Mouse (Mus musculus): ENCODE data around the gene Spock2. TPM values are rescaled to one million over a fixed set of nuclear protein-coding genes. Genes with fewer than 3 reads are reported as not detected.

Gene Spock2
- polyA plus RNA-seq, 1 experiment: 0.03 TPM

- TF ChIP-seq GATA1 (IDR thresholded peaks at IDR 0.05; ENCODE audit: low read length): no peak
- no peak for TF ChIP-seq TAL1 (IDR thresholded peaks at IDR 0.05; ENCODE audit: low read length)
- Histone ChIP-seq H3K9me3 (ENCODE audit: control insufficient read depth, low read length) (no peaks in the 10 kb centered on the region), H3K27me3 (ENCODE audit: control insufficient read depth) (no peaks in the 10 kb centered on the region), H3K36me3 (ENCODE audit: control insufficient read depth) (peaks cover 5% of the 10 kb centered on the region), H3K4me3 (replicated peaks) (no peak overlapping the region), H3K4me1 (ENCODE audit: control insufficient read depth) (peaks cover 77% of the 10 kb centered on the region)
Observed at GRCm38 (mm10) chr10:60080601-60080981, 25.4 kb upstream of the Spock2 start.

GRCm38 (mm10) chr10:60080982-60081825 lies 24.8 kb upstream of the Spock2 start:
- no peaks in the 10 kb centered on the region for H3K27me3 ChIP-seq (ENCODE audit: control insufficient read depth)
- H3K9me3 ChIP-seq (ENCODE audit: control insufficient read depth, low read length): no peaks in the 10 kb centered on the region
- H3K4me3 ChIP-seq (replicated peaks): no peak overlapping the region
- peaks cover 5% of the 10 kb centered on the region for H3K36me3 ChIP-seq (ENCODE audit: control insufficient read depth)
- TF ChIP-seq TAL1 (IDR thresholded peaks at IDR 0.05; ENCODE audit: low read length) (no peak), GATA1 (IDR thresholded peaks at IDR 0.05; ENCODE audit: low read length) (no peak)
- H3K4me1 ChIP-seq (ENCODE audit: control insufficient read depth): peaks cover 77% of the 10 kb centered on the region

DNA sequence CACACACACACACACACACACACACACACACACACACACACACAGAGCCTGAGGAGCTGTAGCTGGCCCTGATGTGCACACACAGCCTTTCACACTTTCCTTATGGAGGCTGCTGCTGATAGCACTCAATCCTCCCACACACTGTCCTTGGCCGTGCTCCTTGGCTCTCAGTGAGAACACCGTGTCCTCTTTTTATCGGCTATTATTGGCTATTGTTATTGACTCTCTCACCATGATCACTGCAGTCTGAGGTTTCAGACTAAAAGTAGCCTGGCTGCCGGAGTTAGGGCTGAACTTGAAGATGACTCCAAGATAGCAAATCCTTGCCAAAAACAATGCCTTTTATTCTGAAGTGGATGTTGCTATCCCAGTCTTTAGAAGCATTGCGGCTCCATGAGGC lies 24.1 kb upstream of the Spock2 start:
- Histone ChIP-seq H3K9me3 (ENCODE audit: control insufficient read depth, low read length) (no peaks in the 10 kb centered on the region), H3K36me3 (ENCODE audit: control insufficient read depth) (peaks cover 5% of the 10 kb centered on the region), H3K4me1 (ENCODE audit: control insufficient read depth) (peaks cover 71% of the 10 kb centered on the region), H3K4me3 (replicated peaks) (no peak overlapping the region), H3K27me3 (ENCODE audit: control insufficient read depth) (no peaks in the 10 kb centered on the region)
- TF ChIP-seq TAL1 (IDR thresholded peaks at IDR 0.05; ENCODE audit: low read length): no peak
- TF ChIP-seq GATA1 (IDR thresholded peaks at IDR 0.05; ENCODE audit: low read length): no peak

DNA sequence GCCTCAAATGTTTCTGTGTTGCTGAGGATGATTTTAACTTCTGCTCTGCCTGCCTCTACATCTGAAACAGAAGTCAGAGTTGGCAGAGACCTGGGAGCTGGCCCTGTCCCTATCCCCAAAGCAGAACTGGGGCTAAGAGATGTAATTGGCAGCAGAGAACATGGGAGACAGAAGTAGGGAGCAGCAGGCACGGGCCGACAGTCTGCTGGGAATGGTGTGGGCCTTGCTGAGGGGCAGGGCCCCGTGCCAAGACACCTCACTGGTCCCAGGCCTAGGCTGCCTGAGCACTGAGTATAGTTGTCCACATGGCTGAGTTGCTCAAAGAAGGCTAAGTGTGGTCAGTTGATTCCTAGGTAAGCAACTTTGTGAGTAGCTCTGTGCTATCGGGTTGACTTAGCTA lies 22.0 kb upstream of the Spock2 start:
- H3K36me3 ChIP-seq (ENCODE audit: control insufficient read depth): peaks cover 2% of the 10 kb centered on the region
- H3K9me3 ChIP-seq (ENCODE audit: control insufficient read depth, low read length): no peaks in the 10 kb centered on the region
- no peak for TF ChIP-seq GATA1 (IDR thresholded peaks at IDR 0.05; ENCODE audit: low read length)
- TF ChIP-seq TAL1 (IDR thresholded peaks at IDR 0.05; ENCODE audit: low read length): no peak

DNA sequence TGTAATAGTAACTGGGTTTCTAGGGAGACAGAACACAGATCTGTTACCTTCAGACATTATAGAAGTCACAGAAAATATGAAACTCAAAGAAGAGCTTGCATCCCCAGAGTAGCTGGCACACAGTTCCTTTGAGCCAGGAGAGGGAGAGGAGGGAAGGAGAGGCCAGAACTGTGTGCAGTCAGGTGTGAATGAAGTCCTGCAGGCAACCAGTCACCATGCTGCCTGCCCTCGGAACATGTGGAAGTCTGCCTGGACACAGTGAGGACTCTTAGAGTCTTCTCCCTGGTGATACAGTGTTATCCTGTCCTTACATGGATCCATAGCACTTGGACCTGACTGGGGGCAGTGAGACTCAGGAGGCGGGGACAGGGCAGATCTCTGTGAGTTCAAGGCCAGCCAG lies 13.7 kb upstream of the Spock2 start:
- Histone ChIP-seq H3K36me3 (ENCODE audit: control insufficient read depth) (no peaks in the 10 kb centered on the region), H3K4me1 (ENCODE audit: control insufficient read depth) (peaks cover 1% of the 10 kb centered on the region; the same call in 1 of the 2 replicates), H3K27me3 (ENCODE audit: control insufficient read depth) (no peaks in the 10 kb centered on the region), H3K4me3 (replicated peaks) (no peak overlapping the region), H3K9me3 (ENCODE audit: control insufficient read depth, low read length) (no peaks in the 10 kb centered on the region)
- TF ChIP-seq TAL1 (IDR thresholded peaks at IDR 0.05; ENCODE audit: low read length): no peak
- TF ChIP-seq GATA1 (IDR thresholded peaks at IDR 0.05; ENCODE audit: low read length): no peak

More for the DNA sequence above, 22.0 kb upstream of the Spock2 start:
- H3K27me3 ChIP-seq (ENCODE audit: control insufficient read depth): no peaks in the 10 kb centered on the region
- peaks cover 50% of the 10 kb centered on the region for H3K4me1 ChIP-seq (ENCODE audit: control insufficient read depth)
- no peak overlapping the region for H3K4me3 ChIP-seq (replicated peaks)

DNA sequence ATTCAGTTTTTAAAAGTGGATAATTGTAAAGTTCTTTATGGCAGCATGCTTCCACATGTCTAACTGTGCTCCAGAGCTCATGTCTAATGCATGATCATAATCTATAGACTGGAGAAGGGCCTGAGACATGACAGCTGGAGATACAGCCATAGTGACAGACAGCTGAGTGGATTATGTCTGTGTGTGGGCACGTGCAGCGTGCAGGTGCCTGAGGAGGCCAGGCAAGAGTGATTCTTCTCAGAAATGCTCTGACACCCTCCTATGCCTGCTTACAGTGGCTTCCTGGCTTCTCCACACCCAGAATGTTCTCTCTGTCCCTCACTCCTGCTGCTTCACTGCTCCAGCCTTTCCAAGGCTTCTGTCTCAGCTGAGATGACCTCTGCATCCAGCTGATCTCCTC lies 12.3 kb upstream of the Spock2 start:
- Histone ChIP-seq H3K27me3 (ENCODE audit: control insufficient read depth) (no peaks in the 10 kb centered on the region), H3K36me3 (ENCODE audit: control insufficient read depth) (peaks cover 2% of the 10 kb centered on the region; the same call in 1 of the 2 replicates), H3K9me3 (ENCODE audit: control insufficient read depth, low read length) (no peaks in the 10 kb centered on the region), H3K4me3 (replicated peaks) (no peak overlapping the region), H3K4me1 (ENCODE audit: control insufficient read depth) (peaks cover 1% of the 10 kb centered on the region; the same call in 1 of the 2 replicates)
- no peak for TF ChIP-seq GATA1 (IDR thresholded peaks at IDR 0.05; ENCODE audit: low read length)
- no peak for TF ChIP-seq TAL1 (IDR thresholded peaks at IDR 0.05; ENCODE audit: low read length)

- TF ChIP-seq GATA1 (IDR thresholded peaks at IDR 0.05; ENCODE audit: low read length) (no peak), TAL1 (IDR thresholded peaks at IDR 0.05; ENCODE audit: low read length) (no peak)
- H3K4me1 ChIP-seq (ENCODE audit: control insufficient read depth): peaks cover 1% of the 10 kb centered on the region; the same call in 1 of the 2 replicates
- no peaks in the 10 kb centered on the region for H3K9me3 ChIP-seq (ENCODE audit: control insufficient read depth, low read length)
- no peak overlapping the region for H3K4me3 ChIP-seq (replicated peaks)
- peaks cover 6% of the 10 kb centered on the region for H3K36me3 ChIP-seq (ENCODE audit: control insufficient read depth)
- H3K27me3 ChIP-seq (ENCODE audit: control insufficient read depth): no peaks in the 10 kb centered on the region
Observed at GRCm38 (mm10) chr10:60095558-60095957, 10.5 kb upstream of the Spock2 start.

GRCm38 (mm10) chr10:60096302-60096701 lies 9.7 kb upstream of the Spock2 start:
- no peak for TF ChIP-seq GATA1 (IDR thresholded peaks at IDR 0.05; ENCODE audit: low read length)
- TF ChIP-seq TAL1 (IDR thresholded peaks at IDR 0.05; ENCODE audit: low read length): no peak
- no peak overlapping the region for H3K4me3 ChIP-seq (replicated peaks)
- no peaks in the 10 kb centered on the region for H3K27me3 ChIP-seq (ENCODE audit: control insufficient read depth)

GRCm38 (mm10) chr10:60097146-60097545 lies 8.9 kb upstream of the Spock2 start:
- no peaks in the 10 kb centered on the region for H3K27me3 ChIP-seq (ENCODE audit: control insufficient read depth)
- no peak overlapping the region for H3K4me3 ChIP-seq (replicated peaks)
- peaks cover 6% of the 10 kb centered on the region for H3K36me3 ChIP-seq (ENCODE audit: control insufficient read depth)
- TF ChIP-seq TAL1 (IDR thresholded peaks at IDR 0.05; ENCODE audit: low read length) (no peak), GATA1 (IDR thresholded peaks at IDR 0.05; ENCODE audit: low read length) (no peak)
- no peaks in the 10 kb centered on the region for H3K4me1 ChIP-seq (ENCODE audit: control insufficient read depth)
- no peaks in the 10 kb centered on the region for H3K9me3 ChIP-seq (ENCODE audit: control insufficient read depth, low read length)

More at GRCm38 (mm10) chr10:60096302-60096701, 9.7 kb upstream of the Spock2 start:
- H3K4me1 ChIP-seq (ENCODE audit: control insufficient read depth): no peaks in the 10 kb centered on the region; the same call in 1 of the 2 replicates
- H3K36me3 ChIP-seq (ENCODE audit: control insufficient read depth): peaks cover 6% of the 10 kb centered on the region
- no peaks in the 10 kb centered on the region for H3K9me3 ChIP-seq (ENCODE audit: control insufficient read depth, low read length)

Data from erythroblast, embryonic 14.5 days (primary cell).